Mouse (Mus musculus) adrenal gland, postnatal 4 days (tissue): Measurements from ENCODE around the gene Polr3e. TPM values are rescaled to one million over a fixed set of nuclear protein-coding genes. Genes with fewer than 3 reads are reported as not detected.

Experiments used
- DNase-seq, 2 experiments: peaks; one replicate each; pipeline ENCODE4 v3.0.0; 2021 to 2022; ENCODE audit warnings: low spot score in 2 of 2, mixed read lengths in 2 of 2
- long read RNA-seq, 2 experiments: library from polyadenylated mRNA; stranded (forward); transcript quantifications; one replicate each; pipeline ENCODE4 v2.0.0; 2021
- total RNA-seq, 2 experiments: library from RNA; stranded (reverse); gene quantifications; 2 replicates each; pipeline ENCODE4 v1.2.3; 2021

Polr3e gene
- total RNA-seq, result 10 to 100 TPM; 31.1 to 32.2 TPM
- long read RNA-seq, experiment 1, full-length matches to known transcripts, result 8 of 12 reads
- long read RNA-seq, experiment 1, partial matches to known transcripts, result 1 of 12 reads
- long read RNA-seq, experiment 1, other reads (novel, unspliced or antisense), result 3 of 12 reads
- long read RNA-seq, experiment 2, full-length matches to known transcripts, result 32 of 61 reads
- long read RNA-seq, experiment 2, partial matches to known transcripts, result 10 of 61 reads
- long read RNA-seq, experiment 2, other reads (novel, unspliced or antisense), result 19 of 61 reads

DNA sequence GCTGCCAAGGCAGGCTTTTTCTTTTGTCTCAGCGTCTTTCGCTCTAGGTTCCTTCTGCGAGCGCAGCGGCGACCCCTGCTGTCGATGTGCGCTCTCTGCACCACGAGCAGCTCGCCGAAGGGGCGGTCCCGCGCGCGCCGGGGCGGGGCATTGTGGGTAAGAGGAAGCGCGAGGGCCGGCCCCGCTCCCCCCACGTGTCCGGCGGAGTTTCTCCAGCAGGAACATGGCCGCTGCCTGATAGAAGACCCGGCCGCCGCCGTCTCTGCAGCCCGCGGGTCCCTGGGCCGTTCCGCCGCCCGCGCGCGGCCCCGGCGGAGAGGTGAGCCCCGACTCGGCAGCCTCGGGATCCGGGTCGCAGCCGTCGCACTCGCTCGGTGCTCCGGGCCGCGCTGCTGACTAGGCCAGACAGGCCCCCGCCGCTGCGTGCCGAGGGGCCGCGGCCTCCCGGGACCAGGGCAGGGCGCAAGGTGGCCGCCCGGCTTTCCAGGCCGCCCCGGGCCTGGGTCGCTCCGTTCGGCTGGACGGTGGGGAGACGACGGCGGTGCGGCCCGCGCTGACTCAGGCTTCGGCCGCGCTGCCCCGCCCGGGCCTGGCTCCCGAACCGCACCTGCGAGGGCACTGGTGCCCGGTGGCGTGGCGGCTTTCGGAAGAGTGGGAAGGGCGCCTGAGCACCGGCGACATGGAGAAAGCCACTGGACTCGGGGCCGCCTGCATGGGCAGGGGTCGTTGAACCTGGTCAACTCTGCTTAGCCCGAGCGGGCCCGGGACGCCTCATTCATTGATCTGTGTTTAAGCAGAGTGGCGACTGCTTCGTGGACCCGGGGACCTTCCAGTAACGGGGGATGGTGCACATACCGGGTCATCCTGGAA, at the start of gene Polr3e:
Gene Polr3e, plus strand, starts transcription at position 153 of the 870 bp plus-strand sequence.
- peak; percentile 98 to 99 for DNase-seq

DNA sequence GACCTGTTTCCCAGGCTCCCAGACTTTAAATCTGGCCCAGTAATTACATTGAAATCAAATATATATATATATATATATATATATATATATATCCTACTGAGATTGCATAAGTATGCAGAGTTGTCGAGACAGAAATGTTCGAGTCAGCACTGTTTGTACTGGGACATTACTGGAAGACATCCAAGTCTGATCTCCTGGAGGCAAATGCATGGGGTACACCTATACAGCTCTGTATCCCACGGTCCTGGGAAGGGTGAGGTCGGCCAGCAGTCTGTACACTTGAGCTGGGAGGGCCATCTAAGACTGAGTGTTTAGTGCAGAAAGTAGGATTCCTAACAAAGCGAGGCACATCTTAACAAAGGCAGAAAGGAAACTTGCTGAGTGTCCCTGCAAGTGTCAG, 47.7 kb upstream of the Polr3e start:
- no peak for DNase-seq

- DNase-seq, result no peak
Observed at GRCm38 (mm10) chr7:120870431-120871008, 47.0 kb upstream of the Polr3e start.

- DNase-seq, result no peak
Observed at GRCm38 (mm10) chr7:120873083-120873482, 44.5 kb upstream of the Polr3e start.

DNA sequence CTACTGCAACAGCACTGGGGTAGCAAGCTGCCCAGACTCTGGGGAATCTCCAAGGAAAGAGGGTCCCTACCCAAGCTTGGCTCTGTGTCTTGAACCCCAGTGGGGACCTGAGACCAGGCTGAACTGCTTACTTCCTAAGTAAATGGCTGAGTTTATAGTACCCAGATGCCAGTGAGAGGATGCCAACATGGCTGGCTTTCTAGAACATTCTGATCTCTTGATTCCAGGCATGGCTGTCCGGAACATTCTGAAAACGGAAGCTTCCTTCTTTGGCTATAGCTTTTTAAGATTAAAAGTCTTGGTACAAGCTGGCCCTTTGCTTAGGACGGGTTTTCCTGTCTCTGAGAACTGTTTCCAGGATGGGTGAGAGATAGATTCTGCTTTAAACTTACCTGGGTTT, 43.5 kb upstream of the Polr3e start:
- DNase-seq, result no peak

DNA sequence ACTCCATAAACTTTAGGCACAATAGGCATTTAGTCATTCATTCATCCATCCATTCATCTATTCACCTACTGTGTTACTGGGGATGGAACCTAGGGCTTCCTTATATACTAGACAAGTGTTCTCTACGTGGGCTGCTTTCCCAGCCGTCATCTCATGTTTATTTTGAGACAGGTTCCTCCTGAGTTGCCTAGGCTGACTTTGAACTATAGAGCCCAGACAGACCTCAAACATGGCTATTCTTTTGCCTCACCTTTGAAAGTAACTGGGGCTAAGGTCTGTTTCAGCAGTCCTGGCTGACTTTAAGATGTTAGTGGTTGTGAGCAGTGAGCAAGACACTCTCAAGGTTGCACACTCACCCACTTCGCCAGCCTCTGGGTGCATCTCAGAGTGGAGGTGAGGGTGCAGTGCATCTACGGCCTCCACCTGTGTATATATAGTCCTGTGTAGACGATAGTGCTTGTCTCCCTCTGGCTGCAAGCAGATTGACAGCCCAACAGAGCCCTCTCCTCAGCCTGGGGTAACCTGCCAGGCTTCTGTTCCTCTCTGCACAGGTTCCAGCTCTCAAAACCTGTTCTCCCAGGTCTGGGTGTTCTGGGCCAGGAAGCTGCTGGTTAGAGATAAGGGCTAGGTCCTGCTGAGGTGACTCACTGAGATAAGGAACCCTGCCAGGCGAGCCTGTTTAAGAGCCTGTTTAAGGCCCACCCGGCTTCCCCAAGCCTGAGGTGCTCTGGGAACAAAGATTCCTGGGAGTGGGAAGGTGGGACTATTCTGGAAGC, 42.6 kb upstream of the Polr3e start:
- DNase-seq, result no peak

DNA sequence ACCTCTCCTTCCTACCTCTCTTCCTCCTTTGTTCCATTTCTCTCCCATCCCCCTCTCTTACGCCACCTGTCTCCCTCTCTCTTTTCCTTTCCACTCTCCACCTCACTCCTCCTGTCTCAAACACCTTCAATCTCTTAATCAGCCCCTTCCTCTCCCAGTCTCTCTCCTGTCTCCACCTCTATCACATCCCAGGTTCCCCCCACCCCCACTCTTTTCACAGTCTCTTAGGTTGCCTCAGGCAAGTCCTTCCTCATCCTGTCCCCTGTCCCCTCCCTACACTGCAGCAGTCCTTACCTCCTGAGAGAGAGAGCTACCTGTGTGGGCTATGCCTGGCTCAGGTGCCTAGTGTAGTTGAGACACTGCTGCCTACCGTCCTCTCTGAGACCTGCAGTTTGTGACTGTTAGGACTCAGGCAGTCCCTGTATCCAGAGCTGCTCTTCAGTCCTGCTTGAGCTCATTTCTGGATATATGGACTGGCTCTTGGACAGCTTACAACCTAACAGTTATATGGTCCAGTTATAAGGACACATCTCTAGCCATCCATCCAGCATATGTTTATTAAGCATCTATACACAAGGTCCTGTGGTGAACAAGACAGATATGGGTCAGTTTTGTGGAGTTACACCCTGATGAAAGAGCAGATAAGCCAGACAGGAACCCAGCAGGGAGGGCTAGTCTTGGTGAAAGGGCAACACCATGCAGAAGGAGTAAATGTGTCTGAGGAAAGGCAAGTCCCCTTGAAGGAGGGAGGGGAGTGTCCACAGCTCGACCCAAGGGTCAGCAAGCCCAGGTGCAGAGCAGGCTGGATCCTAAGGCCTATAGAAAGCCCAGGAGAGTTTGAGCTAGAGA, 41.8 kb upstream of the Polr3e start:
- no peak for DNase-seq

DNA sequence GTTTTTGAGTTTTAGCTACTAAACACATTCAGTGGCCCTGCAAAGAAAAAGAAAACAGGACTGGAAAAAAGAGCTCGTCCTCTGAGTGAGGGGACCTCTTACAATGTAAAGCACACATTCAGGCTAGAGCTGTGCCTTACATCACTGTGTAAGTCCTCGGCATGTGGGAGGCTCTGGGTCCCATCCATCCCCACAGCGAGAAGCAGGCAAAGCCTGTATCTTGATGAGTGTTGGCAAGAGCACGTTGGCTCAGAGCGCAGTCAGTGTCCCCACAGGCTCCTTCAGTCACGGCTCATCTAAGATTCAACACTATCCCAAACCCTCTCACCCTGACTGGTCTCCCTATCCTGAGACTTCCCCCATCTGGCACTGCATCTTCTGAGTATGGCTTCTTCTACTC, 39.3 kb upstream of the Polr3e start:
- DNase-seq, result no peak

DNA sequence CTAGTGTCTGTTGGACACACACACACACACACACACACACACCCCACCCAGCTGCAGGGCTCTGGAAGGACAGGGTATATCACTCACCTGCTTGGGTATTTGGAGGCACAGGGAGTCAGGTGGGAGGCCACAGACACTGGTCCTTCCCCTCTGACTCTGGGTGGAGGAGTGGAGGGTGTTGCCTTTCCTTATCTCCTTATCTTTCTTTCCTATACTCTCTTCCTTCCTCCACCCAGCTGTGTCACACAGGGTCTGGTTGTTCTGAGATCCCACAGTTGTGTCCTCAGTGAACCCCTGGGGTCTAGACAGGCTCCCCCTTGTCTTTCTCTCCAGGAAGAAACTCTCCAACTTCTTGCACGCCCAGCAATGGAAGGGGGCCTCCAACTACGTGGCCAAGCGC, 37.6 kb upstream of the Polr3e start:
- DNase-seq, result no peak

GRCm38 (mm10) chr7:120880770-120881169, 36.8 kb upstream of the Polr3e start:
- no peak for DNase-seq

DNA sequence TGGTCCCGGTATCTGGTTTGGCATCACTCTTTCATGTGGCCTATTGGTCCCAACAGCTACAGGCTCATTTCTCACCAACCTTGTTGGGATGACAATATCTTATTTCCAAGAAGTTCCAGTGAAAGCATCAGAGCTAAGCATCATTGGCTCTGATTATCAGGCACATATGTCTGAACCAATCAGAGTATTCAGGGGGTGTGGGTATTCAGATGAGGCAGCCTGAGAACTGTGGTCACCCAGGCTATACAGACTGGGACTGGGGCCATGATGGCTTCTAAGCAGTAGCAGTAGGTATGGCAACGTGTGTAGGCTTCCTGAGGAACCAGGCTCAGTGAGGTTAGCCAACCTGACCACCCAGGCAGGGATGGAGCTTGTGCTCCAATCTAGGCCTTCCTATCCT, 36.1 kb upstream of the Polr3e start:
- DNase-seq, result no peak

- DNase-seq, result no peak
Observed at GRCm38 (mm10) chr7:120882674-120883073, 34.9 kb upstream of the Polr3e start.

GRCm38 (mm10) chr7:120883523-120884290, 33.8 kb upstream of the Polr3e start:
- no peak for DNase-seq

- DNase-seq, result no peak
Observed at GRCm38 (mm10) chr7:120884746-120885145, 32.8 kb upstream of the Polr3e start.

DNA sequence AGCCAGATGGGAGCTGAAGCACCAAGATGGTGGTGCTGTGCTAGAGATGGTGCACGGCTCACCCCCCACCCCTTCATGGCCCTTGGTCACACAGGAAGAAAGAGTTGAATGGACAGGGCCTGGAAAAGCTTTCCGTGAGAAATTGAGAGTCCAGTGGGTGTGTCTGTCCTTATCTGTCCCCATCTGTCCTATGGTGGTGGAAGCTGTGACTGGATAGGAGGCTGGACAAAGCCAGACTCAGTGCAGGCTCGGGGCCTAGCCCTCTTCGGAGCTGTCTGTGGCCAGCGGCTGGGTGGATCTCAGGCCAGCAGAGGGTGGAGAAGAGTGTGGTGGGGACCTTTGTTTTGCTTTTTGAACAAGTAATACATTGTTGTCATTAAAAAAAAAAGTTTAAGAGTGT, 24.4 kb upstream of the Polr3e start:
- no peak for DNase-seq

DNA sequence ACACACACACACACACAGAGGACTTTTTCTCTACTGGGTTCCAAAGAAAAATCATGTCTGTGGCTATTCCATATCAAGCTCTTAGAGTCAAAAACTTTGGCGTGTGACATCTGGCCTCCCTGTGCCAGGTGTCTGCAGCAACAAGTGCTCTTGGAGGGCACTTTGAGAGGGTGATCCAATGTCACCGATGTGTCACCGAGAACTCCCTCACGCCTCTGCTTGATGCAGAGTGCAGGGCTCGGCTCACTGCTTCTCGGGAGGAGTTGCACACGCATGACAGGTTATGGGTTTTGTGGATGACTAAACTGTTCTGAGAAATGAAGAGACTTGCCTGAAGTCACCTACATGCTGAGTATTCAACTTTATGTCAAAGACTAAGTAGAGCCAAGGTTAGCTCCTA, 20.5 kb upstream of the Polr3e start:
- DNase-seq, result no peak

DNA sequence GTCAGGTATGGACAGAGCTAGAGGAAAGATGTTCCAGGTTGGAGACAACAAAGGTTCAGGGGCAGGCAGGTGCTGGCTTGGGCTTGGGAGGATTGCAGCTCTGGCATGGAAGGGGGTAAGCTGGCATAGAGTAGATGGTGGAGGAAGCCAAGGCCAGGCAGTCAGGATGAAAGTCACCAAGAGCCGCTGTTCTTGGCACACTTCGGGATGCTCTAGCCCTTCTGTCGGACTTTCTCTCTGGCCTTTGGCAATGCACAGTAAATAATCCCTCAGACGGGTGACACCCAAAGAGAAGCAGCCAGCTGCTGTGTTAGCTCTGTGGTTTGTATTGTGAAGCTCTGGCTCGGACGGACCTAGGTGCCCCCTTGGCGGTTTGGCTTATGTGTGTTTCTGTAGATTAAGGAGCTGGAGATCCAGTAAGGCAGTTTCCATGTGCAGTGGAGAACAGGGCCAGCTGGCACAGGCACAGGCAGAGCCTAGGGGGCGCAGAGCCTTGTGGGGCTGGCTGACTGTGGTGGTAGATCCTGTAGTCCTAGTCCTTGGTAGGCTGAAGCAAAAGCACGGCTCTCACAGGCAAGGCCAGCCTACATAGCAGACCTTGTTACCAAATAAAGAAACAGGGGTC, 19.7 kb upstream of the Polr3e start:
- DNase-seq, result no peak

- no peak for DNase-seq
Observed at GRCm38 (mm10) chr7:120900191-120900590, 17.4 kb upstream of the Polr3e start.

DNA sequence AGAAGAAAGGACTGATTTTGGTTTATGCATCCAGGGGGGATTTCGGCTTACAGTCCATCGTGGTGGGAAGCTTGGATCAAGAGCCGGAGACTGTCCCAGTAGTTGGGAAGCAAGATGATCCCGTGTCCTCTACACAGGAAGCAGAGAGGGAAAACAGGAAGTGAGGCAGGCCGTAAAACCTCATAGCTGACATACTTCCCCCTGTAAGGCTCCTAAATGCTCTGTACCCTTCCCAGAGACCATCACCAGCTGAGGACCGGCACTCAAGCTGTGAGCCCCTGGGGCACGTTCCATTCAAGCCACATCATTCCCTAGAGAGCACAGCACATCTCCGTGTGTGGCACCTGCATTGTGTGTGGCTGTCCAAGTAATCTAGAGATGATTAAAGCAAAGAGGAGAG, 15.8 kb upstream of the Polr3e start:
- no peak for DNase-seq
